Mouse (Mus musculus) brain, embryonic 14.5 days (tissue): ENCODE measurements around the gene Gm20721.

ENCODE experiments used
- CTCF ChIP-seq: fragments of 200-500 bp; IDR thresholded peaks from 2 replicates; pipeline ENCODE4 v1.5.1; 2012; ENCODE audit warnings: inconsistent platforms, mild to moderate bottlenecking, moderate library complexity, borderline replicate concordance; ENCODE audit not compliant: insufficient read depth, insufficient read length; ENCODE audit errors: extremely low read depth
- POLR2A ChIP-seq: fragments of 200-500 bp; IDR thresholded peaks from 2 replicates; pipeline ENCODE4 v1.6.1; 2012; ENCODE audit warnings: mild to moderate bottlenecking, inconsistent platforms, borderline replicate concordance; ENCODE audit not compliant: poor library complexity, insufficient read depth, insufficient read length, severe bottlenecking; ENCODE audit errors: extremely low read depth

DNA sequence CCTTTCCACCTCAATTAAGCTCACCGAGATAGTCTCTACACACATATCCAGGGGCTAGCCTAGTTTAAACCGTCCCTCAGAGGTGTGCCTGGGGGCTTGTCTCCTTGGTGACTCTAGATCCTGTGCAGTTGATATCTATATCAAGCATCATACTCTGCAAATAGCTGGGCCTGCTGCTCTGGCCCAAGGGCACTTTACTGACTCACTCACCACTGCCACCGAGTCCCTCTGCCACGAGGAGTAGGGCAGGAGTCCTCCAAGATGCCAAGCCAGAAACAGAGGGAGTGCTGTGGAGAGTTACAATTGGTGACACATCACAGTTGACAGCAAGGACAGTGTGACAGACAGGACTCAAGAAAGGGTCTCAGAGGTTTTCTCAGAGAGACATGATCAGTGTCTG lies 13.1 kb upstream of the Gm20721 start:
- TF ChIP-seq CTCF (no peak), POLR2A (no peak)
